Mouse (Mus musculus): ENCODE data around the gene Ccdc71.
A peak's percentile ranks its signal among the peaks of the same experiment; 100 is the strongest.

Gene Ccdc71

GRCm38 (mm10) chr9:108461181-108461631, 879 bp downstream of the Ccdc71 start, which contains the start of gene Klhdc8b:
Gene Klhdc8b (minus strand): TSS chr9:108461581.
- peak; percentile 55 for DNase-seq

- DNase-seq: no peak
Measured at GRCm38 (mm10) chr9:108461675-108462074, 1.3 kb downstream of the Ccdc71 start.

DNA sequence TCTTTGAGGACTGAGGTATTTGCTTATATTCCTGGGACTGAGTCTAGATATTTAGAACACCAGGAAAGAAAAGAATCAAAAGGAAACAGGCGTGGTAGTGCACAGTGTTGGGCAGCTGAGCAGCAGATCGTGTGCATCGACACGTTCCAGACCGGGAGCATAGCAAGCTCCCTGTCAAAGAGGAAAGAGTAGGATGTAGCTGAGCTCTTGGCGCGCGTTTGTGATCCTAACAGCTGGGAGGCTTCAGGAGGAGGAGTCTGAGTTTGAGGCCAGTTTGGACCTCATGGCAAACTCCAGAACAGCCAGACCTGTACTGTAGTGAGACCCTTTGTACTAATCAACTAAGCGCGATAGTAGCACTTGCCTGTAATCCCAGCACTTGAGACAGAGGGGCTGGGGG, 1.9 kb downstream of the Ccdc71 start:
- peak; percentile 72 for DNase-seq

GRCm38 (mm10) chr9:108463713-108464112, 3.4 kb downstream of the Ccdc71 start:
- no peak for DNase-seq

GRCm38 (mm10) chr9:108466219-108466618, 5.9 kb downstream of the Ccdc71 start:
- no peak for DNase-seq

DNA sequence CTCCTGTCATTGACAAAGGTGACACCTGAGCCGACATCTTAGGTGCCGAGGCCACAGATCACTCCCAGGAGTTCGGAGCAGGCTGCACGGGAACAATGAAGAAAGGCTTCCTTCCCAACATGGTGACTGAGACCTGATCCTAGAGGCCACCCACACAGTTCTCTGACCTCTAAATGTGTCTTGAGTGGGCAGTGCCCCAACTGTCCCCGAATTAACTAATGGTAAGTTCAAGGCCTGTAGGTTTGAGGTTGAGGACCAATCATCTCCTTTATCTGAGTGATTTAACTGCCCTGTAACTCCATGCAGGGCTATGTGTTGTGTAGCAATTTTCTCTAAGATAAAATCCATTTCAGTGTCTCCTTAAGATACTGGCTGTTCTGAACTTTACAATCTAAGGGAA, 9.1 kb downstream of the Ccdc71 start:
- DNase-seq: no peak

DNA sequence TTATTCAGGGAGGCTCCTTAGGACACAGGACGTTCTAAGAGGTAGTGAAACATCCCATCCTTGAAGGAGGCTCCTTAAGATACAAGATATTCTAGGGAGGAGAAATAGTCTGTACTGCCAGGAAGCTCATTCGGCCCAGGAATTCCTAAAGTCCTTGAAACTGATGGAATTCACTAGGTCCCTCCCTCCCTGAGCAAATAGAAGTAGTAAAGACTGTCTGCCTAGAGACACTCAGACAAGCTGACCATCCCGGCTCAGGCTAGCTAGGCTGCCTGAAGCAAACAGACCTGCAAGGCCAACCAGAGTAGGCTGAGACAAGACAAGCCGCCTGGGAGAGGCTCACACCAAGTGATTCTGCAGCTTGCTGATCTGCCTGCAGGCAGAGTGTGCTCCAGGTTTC, 9.5 kb downstream of the Ccdc71 start:
- no peak for DNase-seq

DNA sequence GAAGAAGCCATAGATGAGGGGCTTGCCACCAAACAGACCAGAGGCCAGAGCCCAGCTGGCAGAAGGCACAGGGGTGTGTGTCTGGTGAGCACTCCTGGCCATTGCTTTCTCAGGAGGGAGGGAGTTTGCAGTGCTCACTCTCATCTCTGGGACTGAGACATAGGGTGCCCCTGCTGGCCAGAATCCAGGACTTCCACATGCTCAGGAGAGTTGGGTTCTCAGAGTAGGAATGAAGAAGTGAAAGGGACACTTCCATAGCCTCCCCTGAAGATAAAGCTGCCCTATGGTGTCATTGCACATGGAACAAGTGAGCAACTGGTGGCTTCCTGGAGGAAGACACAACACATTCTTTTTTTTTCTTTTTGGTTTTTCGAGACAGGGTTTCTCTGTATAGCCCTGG, 14.2 kb downstream of the Ccdc71 start:
- no peak for DNase-seq

DNA sequence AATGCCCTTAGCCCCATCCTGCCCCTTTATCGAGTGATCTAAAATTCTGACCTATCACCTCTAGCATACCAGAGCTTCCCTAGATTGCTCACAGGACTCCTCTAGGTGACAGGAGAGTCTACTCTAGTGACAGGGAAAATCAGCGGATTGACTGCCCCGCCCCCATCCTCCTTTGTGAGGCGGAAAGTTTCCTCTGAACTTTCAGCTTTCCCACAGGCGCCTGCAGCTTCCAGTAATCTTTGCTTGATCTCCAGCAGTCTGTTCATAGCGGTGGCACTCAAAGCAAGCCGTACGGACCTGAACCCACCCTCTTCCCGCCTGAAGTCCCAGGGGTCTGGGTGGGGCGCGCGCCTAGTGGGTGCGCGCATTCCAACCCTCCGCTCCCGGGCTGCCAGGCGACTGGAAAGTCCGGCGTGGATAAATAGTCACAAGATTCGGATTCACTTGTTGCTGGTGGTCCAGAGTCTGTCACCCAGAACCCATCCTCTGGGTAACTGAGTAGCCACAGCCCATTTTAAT, 18.4 kb downstream of the Ccdc71 start:
- peak; percentile 92 for DNase-seq

GRCm38 (mm10) chr9:108479241-108479640, 18.9 kb downstream of the Ccdc71 start:
- no peak for DNase-seq

- peak; percentile 63 for DNase-seq
Measured at GRCm38 (mm10) chr9:108479721-108480351, 19.5 kb downstream of the Ccdc71 start, which contains the start of gene Lamb2. Gene Lamb2 (plus strand): TSS chr9:108479736.

GRCm38 (mm10) chr9:108480813-108481519, 20.6 kb downstream of the Ccdc71 start:
- DNase-seq: no peak

GRCm38 (mm10) chr9:108481520-108482210, 21.3 kb downstream of the Ccdc71 start:
- no peak for DNase-seq

DNA sequence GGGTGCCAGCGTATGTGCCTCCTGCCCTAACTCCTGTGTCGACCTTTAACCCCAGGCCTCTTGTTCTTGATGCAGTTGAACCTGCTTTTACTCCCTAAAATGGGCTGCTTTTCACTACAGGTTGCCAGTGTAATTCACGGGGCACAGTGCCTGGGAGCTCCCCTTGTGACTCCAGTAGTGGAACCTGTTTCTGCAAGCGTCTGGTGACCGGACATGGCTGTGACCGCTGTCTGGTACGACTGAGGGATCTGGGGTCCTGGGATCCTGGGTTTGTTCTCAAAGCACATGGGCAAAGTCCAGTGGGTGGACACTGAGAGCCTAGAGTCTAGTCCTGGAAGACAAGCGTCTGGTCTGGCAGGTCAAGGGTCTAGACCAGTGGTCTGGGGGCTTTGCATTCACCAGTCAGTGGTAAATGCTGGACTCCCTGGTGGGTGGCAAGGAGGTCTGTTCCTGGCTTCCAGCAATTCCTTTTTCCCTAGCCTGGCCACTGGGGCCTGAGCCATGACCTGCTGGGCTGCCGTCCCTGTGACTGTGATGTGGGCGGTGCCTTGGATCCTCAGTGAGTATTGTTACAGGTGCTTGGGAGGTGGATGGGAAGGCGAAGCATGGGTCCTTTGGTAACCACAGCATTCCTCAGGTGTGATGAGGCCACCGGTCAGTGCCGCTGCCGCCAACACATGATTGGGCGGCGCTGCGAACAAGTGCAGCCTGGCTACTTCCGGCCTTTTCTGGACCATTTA, 22.9 kb downstream of the Ccdc71 start:
- no peak for DNase-seq

GRCm38 (mm10) chr9:108484021-108484420, 23.7 kb downstream of the Ccdc71 start:
- no peak for DNase-seq

DNA sequence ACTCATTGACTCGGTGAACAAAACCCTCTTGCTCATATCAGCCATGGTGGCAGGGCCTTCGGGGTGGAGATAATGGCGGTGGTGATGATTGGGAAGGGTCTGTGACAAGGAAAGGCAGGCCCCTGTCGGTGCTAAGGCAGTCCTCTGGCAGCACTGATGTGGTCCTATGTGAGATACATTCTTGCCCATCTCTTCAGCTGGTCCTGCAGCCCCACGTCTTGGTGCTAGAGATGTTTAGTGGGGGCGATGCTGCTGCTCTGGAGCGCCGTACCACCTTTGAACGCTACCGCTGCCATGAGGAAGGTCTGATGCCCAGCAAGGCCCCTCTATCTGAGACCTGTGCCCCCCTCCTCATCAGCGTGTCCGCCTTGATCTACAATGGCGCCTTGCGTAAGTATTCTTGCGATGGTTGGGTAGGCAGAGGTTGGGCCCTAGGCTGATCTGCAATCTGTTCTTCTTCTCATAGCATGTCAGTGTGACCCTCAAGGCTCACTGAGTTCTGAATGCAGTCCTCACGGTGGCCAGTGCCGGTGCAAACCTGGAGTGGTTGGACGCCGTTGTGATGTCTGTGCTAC, 25.1 kb downstream of the Ccdc71 start:
- DNase-seq: no peak

GRCm38 (mm10) chr9:108486973-108487530, 26.7 kb downstream of the Ccdc71 start:
- DNase-seq: no peak

DNA sequence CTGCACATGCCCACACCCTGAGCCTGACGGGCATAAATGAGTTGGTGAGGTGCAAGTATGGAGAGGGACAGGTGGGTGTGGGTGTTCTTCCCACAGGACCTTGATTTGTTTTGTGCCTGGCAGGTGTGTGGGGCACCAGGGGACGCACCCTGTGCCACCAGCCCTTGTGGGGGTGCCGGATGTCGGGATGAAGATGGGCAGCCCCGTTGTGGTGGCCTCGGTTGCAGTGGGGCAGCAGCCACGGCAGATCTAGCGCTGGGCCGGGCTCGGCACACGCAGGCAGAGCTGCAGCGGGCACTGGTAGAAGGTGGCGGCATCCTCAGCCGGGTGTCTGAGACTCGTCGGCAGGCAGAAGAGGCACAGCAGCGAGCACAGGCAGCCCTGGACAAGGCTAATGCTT, 28.1 kb downstream of the Ccdc71 start:
- no peak for DNase-seq

DNA sequence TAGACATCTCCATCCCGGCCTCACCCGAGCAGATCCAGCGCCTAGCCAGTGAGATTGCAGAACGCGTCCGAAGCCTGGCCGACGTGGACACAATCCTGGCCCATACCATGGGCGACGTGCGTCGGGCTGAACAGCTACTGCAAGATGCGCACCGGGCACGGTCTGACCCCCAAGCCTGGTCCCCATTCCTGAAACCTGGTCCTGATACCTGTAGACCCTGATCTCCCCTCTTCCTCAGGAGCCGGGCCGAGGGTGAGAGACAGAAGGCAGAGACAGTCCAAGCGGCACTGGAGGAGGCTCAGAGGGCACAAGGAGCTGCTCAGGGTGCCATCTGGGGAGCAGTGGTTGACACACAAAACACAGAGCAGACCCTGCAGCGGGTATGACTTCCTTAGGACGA, 28.9 kb downstream of the Ccdc71 start:
- DNase-seq: no peak

GRCm38 (mm10) chr9:108489702-108490558, 29.6 kb downstream of the Ccdc71 start:
- no peak for DNase-seq
